In the genomic region with DNA sequence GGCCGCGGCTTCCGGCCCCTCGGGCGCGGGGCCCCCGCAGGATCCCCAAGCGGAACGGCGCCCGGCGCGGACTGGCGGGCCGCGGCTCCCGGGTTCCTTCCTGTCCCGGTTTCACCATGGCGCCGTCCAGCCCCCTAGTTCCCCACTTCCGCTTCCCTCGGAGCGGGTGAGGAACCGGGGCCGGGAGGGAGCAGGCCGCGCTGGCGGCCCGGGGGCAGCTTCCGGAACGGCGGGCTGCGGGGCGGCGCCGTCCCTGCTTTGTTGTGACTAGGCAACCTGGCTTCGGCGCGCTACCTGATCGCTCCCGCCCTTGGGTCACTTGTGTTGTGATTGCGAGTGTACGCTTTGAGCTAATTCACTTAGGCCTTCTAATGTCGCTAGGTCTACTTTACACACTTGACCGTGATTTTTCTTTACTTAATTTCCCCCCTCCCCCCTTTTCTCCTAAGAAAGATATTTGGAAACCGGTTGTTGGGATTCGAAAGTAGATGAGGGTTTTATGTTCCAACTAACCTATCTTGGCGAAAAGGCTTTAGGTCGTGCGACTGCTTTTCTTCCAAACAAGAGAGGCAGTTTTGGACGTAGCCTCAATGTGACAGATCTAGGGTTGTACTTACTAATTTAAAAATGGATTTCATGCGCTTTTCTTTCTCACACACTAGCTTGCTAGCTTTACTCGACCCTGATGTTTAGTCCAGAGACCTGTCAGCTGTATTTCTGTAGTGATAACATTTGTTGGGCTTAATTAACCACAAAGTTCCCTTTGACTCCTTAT, we compare ENCODE assay signal across 8 mouse cellular contexts. TPM values are rescaled to one million over a fixed set of nuclear protein-coding genes. Genes with fewer than 3 reads are reported as not detected.
DNase-seq lines count a peak whose midpoint lies in the region; ATAC-seq and TF ChIP-seq lines count a peak whose summit lies in the region.

No protein-coding gene starts in this region.

- H3K79me2 ChIP-seq in MEL (ENCODE audit: control insufficient read depth, insufficient read depth, low read length, poor library complexity) = peaks cover 51% of the 10 kb centered on the region

- peaks cover 6% of the 10 kb centered on the region in 2 experiments; a peak in 3 of 4 replicates for H3K4me1 ChIP-seq in MEL (ENCODE audit: control insufficient read depth in 1 of 2, insufficient read depth in 2 of 2, low read length in 2 of 2)
- peaks cover 15% of the 10 kb centered on the region for H3K4me1 ChIP-seq in embryonic facial prominence, embryonic 10.5 days
- peaks cover 11% of the 10 kb centered on the region for H3K4me1 ChIP-seq in heart, embryonic 11.5 days (ENCODE audit: control insufficient read depth, insufficient read depth, low read length)
- peaks cover 13% of the 10 kb centered on the region for H3K4me1 ChIP-seq in kidney, embryonic 14.5 days (ENCODE audit: control insufficient read depth, insufficient read depth, low read length)
- H3K4me1 ChIP-seq in neural tube, embryonic 15.5 days = peaks cover 28% of the 10 kb centered on the region

- WGBS in embryonic facial prominence, embryonic 10.5 days = under 1% methylated on average over 52 of the region's 53 CpGs
- WGBS in heart, embryonic 11.5 days (ENCODE audit: insufficient replicate concordance) = 1% methylated on average over 22 of the region's 53 CpGs
- WGBS in kidney, embryonic 14.5 days = under 1% methylated on average over 51 of the region's 53 CpGs
- whole genome bisulfite sequencing in neural tube, embryonic 15.5 days = under 1% methylated on average over 40 of the region's 53 CpGs

- peak overlapping the region; percentile 95 for H3K27ac ChIP-seq in MEL (ENCODE audit: control insufficient read depth, low read depth, low read length)
- peak overlapping the region; percentile 98 for H3K27ac ChIP-seq in embryonic facial prominence, embryonic 10.5 days (replicated peaks)
- H3K27ac ChIP-seq in heart, embryonic 11.5 days (ENCODE audit: low read depth, low read length) = peak overlapping the region; percentile 98
- H3K27ac ChIP-seq in kidney, embryonic 14.5 days (ENCODE audit: low read depth, low read length) = peak overlapping the region; percentile 92
- peak overlapping the region; percentile 98 for H3K27ac ChIP-seq in neural tube, embryonic 15.5 days (replicated peaks)

- peaks cover 17 to 23% of the 10 kb centered on the region in 2 experiments for H3K36me3 ChIP-seq in MEL (ENCODE audit: control insufficient read depth in 1 of 2, insufficient read depth in 2 of 2, low read length in 2 of 2)
- peaks cover 34% of the 10 kb centered on the region for H3K36me3 ChIP-seq in embryonic facial prominence, embryonic 10.5 days (replicated peaks)
- no peaks in the 10 kb centered on the region for H3K36me3 ChIP-seq in heart, embryonic 11.5 days (ENCODE audit: control insufficient read depth, insufficient read depth, low read length)
- H3K36me3 ChIP-seq in kidney, embryonic 14.5 days (ENCODE audit: control insufficient read depth, insufficient read depth, low read length) = no peaks in the 10 kb centered on the region
- no peaks in the 10 kb centered on the region for H3K36me3 ChIP-seq in neural tube, embryonic 15.5 days

- TF ChIP-seq CTCF in MEL (IDR thresholded peaks at IDR 0.05 in 2 of 3, conservative IDR thresholded peaks at IDR 0.05 in 1 of 3; ENCODE audit: control insufficient read depth in 1 of 3, insufficient read depth in 1 of 3, low read depth in 2 of 3, low read length in 3 of 3, poor library complexity in 1 of 3, severe bottlenecking in 1 of 3) = no peak

- TF ChIP-seq RAD21 in MEL (IDR thresholded peaks at IDR 0.05; ENCODE audit: low read depth, low read length) = no peak

- DNase-seq in 3134 (ENCODE audit: extremely low read depth, insufficient read length, low spot score) (peak; percentile 68), MEL (ENCODE audit: low read depth, low spot score) (peak; percentile 77)
- DNase-seq in embryonic facial prominence, embryonic 10.5 days (ENCODE audit: low spot score) = peak; percentile 80
- peak; percentile 79 to 82 for DNase-seq in lung, adult 18-20 months
- DNase-seq in thymus, postnatal 0 days (ENCODE audit: low spot score) = peak; percentile 81

- peak; percentile 74 for ATAC-seq in heart, embryonic 11.5 days (replicated peaks; ENCODE audit: insufficient number of reproducible peaks, low FRiP score, low TSS enrichment)
- ATAC-seq in kidney, embryonic 14.5 days (ENCODE audit: low FRiP score, low TSS enrichment) = peak; percentile 81
- peak; percentile 77 for ATAC-seq in neural tube, embryonic 15.5 days (ENCODE audit: low FRiP score)

- no peak for TF ChIP-seq EP300 in MEL (IDR thresholded peaks at IDR 0.05; ENCODE audit: low read depth in 1 of 2, low read length in 2 of 2)

- H3K9me3 ChIP-seq in MEL (replicated peaks; ENCODE audit: insufficient read depth, low read length) = no peaks in the 10 kb centered on the region
- no peaks in the 10 kb centered on the region for H3K9me3 ChIP-seq in embryonic facial prominence, embryonic 10.5 days
- H3K9me3 ChIP-seq in heart, embryonic 11.5 days (replicated peaks; ENCODE audit: control insufficient read depth, low read length) = no peaks in the 10 kb centered on the region
- no peaks in the 10 kb centered on the region for H3K9me3 ChIP-seq in kidney, embryonic 14.5 days (ENCODE audit: control insufficient read depth, low read length)
- no peaks in the 10 kb centered on the region for H3K9me3 ChIP-seq in neural tube, embryonic 15.5 days (replicated peaks)

- H3K4me3 ChIP-seq in MEL (ENCODE audit: control insufficient read depth in 1 of 2, insufficient read depth in 1 of 2, low read depth in 2 of 2, low read length in 2 of 2) = peak overlapping the region; percentile 86 to 96
- peak overlapping the region; percentile 89 for H3K4me3 ChIP-seq in embryonic facial prominence, embryonic 10.5 days
- H3K4me3 ChIP-seq in heart, embryonic 11.5 days (ENCODE audit: low read depth, low read length) = peak overlapping the region; percentile 96
- peak overlapping the region; percentile 63 for H3K4me3 ChIP-seq in kidney, embryonic 14.5 days (ENCODE audit: low read length)
- H3K4me3 ChIP-seq in neural tube, embryonic 15.5 days (replicated peaks) = peak overlapping the region; percentile 87

- peak overlapping the region; percentile 96 for H3K9ac ChIP-seq in MEL (ENCODE audit: control insufficient read depth, low read depth, low read length, poor library complexity, severe bottlenecking)
- H3K9ac ChIP-seq in heart, embryonic 11.5 days (ENCODE audit: low read depth, low read length) = peak overlapping the region; percentile 97
- H3K9ac ChIP-seq in kidney, embryonic 14.5 days (ENCODE audit: low read depth, low read length) = peak overlapping the region; percentile 84
- H3K9ac ChIP-seq in neural tube, embryonic 15.5 days (replicated peaks) = peak overlapping the region; percentile 83

- TF ChIP-seq POLR2A in MEL (IDR thresholded peaks at IDR 0.05; ENCODE audit: control insufficient read depth in 1 of 2, insufficient read depth in 1 of 2, low read depth in 1 of 2, low read length in 2 of 2, poor library complexity in 1 of 2) = peak in 1 of 2 experiments; percentile 6; a peak in 2 of 4 replicates

- H3K27me3 ChIP-seq in MEL (ENCODE audit: control insufficient read depth in 1 of 2, insufficient read depth in 2 of 2, low read length in 2 of 2) = no peaks in the 10 kb centered on the region
- no peaks in the 10 kb centered on the region for H3K27me3 ChIP-seq in embryonic facial prominence, embryonic 10.5 days (replicated peaks; ENCODE audit: low read depth, poor library complexity, severe bottlenecking)
- no peaks in the 10 kb centered on the region for H3K27me3 ChIP-seq in heart, embryonic 11.5 days (ENCODE audit: control insufficient read depth, insufficient read depth, low read length)
- H3K27me3 ChIP-seq in kidney, embryonic 14.5 days (ENCODE audit: control insufficient read depth, insufficient read depth, low read length) = no peaks in the 10 kb centered on the region
- no peaks in the 10 kb centered on the region for H3K27me3 ChIP-seq in neural tube, embryonic 15.5 days (replicated peaks)

- peak overlapping the region; percentile 92 for H3K4me2 ChIP-seq in heart, embryonic 11.5 days
- peak overlapping the region; percentile 53 for H3K4me2 ChIP-seq in kidney, embryonic 14.5 days (replicated peaks; ENCODE audit: low read depth, low read length)
- H3K4me2 ChIP-seq in neural tube, embryonic 15.5 days = peak overlapping the region; percentile 85

TF ChIP-seq in MEL, 35 proteins besides CTCF, POLR2A, EP300 and RAD21 (continues in another document):
- TF ChIP-seq GATA1 (IDR thresholded peaks at IDR 0.05; ENCODE audit: low read depth, low read length) (peak; percentile 2; the same call in 1 of the 2 replicates), ETS1 (IDR thresholded peaks at IDR 0.05; ENCODE audit: low read depth, low read length) (0 out of 2 replicates have a peak, but pooled peaks have one; percentile 24), GABPA (IDR thresholded peaks at IDR 0.05; ENCODE audit: low read depth, low read length) (no peak), MAFK (IDR thresholded peaks at IDR 0.05; ENCODE audit: borderline replicate concordance, low read depth, low read length) (no peak), HCFC1 (IDR thresholded peaks at IDR 0.05; ENCODE audit: low read depth, low read length) (no peak), MAX (IDR thresholded peaks at IDR 0.05; ENCODE audit: low read length) (no peak), TBP (IDR thresholded peaks at IDR 0.05; ENCODE audit: low read depth, low read length) (no peak), TCF12 (IDR thresholded peaks at IDR 0.05; ENCODE audit: low read depth, low read length) (0 out of 2 replicates have a peak, but pooled peaks have one; percentile 26), MEF2A (IDR thresholded peaks at IDR 0.05; ENCODE audit: extremely low read depth, insufficient replicate concordance, low read depth, low read length, poor library complexity, severe bottlenecking) (no peak), CHD1 (IDR thresholded peaks at IDR 0.05; ENCODE audit: low read depth, low read length) (no peak), KAT2A (conservative IDR thresholded peaks at IDR 0.05; ENCODE audit: low read depth, low read length) (no peak), RCOR1 (IDR thresholded peaks at IDR 0.05; ENCODE audit: low read depth, low read length) (no peak), UBTF (IDR thresholded peaks at IDR 0.05; ENCODE audit: borderline replicate concordance, insufficient read depth, low read depth, low read length) (0 out of 2 replicates have a peak, but pooled peaks have one; percentile 58)

RNA-seq across cellular contexts. Expression of gene Papola, which starts 0.7 kb away (rescaled TPM):
- 144 and 162 TPM in 2 replicates for total RNA-seq in MEL (2012; rRNA removed)
- 100 to 1,000 TPM; 193 to 329 TPM for polyA plus RNA-seq in MEL (2012; ENCODE audit: insufficient read depth in 1 of 2, insufficient read length in 2 of 2, low read depth in 1 of 2, low replicate concordance in 2 of 2, missing spikeins in 1 of 2)
- 283 and 294 TPM in 2 replicates for polyA plus RNA-seq in embryonic facial prominence, embryonic 10.5 days (2016; fragmentation: Nextera tagmentation; extraction: Ambion mirVana)
- polyA plus RNA-seq in heart, embryonic 11.5 days (2014; fragmentation: Nextera tagmentation; extraction: Ambion mirVana) = 136 and 148 TPM in 2 replicates
- 181 and 197 TPM in 2 replicates for polyA plus RNA-seq in kidney, embryonic 14.5 days (2014; fragmentation: Nextera tagmentation; extraction: Ambion mirVana)
- 137 and 161 TPM in 2 replicates for polyA plus RNA-seq in neural tube, embryonic 15.5 days (2015; fragmentation: Nextera tagmentation; extraction: Ambion mirVana)
- 207 and 226 TPM in 2 replicates for polyA plus RNA-seq in thymus, postnatal 0 days (2015; fragmentation: Nextera tagmentation; extraction: Ambion mirVana)

Comparison
In these comparisons a context has a peak if more than half of its experiments do, and no peak if none do; other contexts are left out.
1. Peak in every context shown above with its lines: DNase-seq, ATAC-seq, H3K4me3 ChIP-seq and H3K27ac ChIP-seq.